Mouse (Mus musculus) heart, postnatal 36 days (tissue): ENCODE measurements at regions not wholly inside any gene's neighbourhood (a gene's known extent, or its start where the extent isn't known, plus 50 kb on each side); places are given as distances from the start of the nearest gene placed in this dataset.

Experiments used
- DNase-seq, 2 experiments: peaks; one replicate each; pipeline ENCODE4 v3.0.0; 2021 to 2022
- intact Hi-C: fragments of 180-260 bp; cut with DNase I; formaldehyde crosslinking; loops from one replicate; pipeline ENCODE4 v1.15.1; 2025

DNA sequence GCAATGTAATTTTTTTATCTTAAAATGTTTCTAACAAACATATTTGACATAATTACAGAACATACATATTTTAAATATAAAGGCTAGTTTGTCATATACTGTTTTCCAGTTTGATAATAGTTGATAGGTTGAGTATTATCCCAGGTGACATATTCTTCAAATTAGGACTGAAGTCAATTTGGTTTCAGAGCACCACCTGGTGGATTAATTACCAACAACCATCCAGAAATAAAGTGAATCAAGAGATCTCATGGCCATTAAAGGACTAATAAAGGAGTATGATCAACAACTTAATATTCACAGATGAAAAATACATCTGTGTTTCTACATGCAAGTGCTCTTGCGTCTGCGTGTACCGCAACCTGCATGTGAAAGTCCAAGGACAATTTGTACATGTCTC is 50.3 kb upstream of the Nmu start:
- intact Hi-C loops = loop anchor here (2.0 to 10.0 kb wide), 3 partner anchors 292 to 551 kb away; no protein-coding TSS in a partner anchor
- no peak for DNase-seq

DNA sequence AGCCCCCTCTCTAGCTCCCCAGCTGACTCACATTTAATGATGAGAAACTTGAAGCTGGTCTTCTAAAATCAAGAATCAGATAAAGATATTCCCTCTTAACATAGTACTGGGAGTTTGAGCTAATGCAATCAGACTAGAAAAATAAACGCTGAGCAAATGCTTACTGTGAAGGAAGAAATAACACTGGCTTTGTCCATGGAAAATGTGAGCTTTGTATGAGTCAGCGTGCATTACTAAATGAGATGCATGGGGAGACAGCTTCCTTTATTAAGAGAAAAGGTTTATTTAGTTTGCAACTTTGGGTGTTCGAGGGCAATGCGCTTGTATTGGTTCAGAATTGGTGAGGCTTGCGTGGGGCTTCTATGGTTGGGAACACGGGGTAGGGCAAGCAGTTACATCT is 52.7 kb upstream of the Nmu start:
- no peak for DNase-seq
- intact Hi-C loops = loop anchor here (10.0 kb wide), 1 partner anchor 391 kb away; no protein-coding TSS in a partner anchor

DNA sequence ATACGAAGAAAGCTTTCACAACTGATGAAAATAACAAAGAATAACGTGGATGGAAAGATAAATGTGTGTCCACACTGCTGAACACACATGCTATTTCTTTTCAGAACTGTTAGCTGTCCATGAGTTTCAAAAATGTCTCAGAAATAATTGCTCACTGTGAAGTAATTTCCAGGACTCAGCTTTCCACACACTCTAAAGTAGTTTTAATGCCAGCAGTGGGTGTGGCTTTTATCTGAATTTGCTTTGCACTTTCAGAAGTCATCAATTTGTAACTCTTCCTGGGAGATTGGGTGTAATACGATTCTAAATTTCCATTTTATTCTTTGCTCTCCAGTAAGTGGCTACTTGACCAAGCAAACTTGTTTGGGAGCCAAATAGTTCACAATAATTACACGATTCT is 53.5 kb upstream of the Nmu start:
- intact Hi-C loops = loop anchor here (10.0 kb wide), 1 partner anchor 392 kb away; no protein-coding TSS in a partner anchor
- no peak for DNase-seq

DNA sequence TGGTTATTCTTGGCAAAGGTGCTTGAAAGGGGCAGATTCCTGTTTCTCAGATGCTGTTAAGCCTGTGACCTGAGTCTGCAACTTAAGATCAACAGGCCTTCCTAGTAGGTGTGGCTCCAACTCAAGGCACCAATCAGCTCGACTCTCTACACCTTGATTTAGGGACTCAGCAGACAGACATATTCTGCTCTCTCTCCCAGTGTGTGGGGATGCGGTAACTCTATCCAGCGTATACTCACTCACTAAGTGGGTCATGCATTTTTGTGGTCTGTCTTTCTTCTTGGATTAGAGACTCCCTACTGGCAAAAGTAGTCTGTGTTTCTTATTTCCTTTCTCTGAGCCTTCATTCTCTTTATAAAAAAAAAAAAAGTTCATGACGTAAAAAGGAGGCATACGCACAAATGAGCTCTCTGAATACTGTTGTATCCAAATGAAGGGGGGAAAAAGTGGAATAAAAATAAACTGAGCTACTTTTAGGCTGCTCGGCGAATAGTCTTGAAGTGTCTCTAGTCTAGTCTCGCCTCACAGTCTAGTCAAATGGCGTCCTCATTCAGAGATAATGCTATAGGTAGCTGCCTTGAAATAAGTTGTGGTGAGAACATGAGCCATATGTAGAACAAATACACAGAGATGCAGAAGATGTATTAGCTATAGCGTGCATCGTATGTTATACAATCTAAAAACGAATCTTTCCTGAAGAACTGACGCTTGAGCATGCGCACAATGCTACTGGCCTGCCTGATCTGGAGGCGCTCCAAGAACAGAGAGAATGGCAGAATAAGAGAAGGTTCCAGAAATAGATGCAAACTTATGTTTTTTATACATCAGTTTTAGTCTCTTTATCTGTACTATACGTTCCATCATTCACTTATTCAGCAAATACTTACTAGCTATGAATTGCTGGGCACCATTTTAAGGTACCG is 55.6 kb upstream of the Nmu start:
- DNase-seq = no peak
- intact Hi-C loops = loop anchor here (10.0 kb wide), 1 partner anchor 394 kb away; no protein-coding TSS in a partner anchor

DNA sequence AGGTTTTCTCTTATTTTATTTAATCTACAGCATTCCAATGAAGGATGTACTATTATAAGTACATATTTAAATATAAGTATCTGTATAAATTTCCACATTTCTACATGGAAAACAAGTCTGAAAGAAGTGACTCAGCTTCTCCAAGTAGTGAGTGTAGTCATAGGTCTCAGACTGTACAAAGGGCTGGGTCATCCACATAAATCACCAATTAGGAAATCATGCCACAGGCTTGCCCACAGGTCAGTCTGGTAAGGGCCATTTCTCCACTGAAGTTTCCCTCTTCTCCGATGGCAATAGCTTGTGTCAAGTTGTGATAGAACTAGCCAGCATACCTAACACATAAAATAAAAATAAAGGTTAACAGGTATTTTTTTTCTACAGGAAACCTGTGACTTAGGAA is 56.3 kb upstream of the Nmu start:
- no peak for DNase-seq

DNA sequence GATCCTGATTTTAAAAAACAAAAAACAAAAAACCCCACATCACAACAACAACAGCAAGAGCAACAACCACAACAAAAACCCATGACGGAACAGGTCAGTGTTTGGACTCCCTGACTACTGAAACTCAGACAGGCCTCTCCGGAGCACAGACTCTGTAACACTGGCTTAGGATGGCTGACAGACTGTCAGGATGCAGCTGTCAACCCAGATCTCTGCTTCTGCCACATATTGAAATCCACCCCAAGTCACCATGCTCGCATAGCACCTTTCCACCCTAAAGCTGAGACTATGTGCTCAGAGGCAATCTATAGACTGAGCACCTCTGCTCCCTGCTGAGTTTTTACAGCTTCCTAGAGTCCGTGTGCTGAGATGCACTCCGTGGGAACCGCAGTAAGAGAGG is 57.0 kb upstream of the Nmu start:
- intact Hi-C loops = no loop called here
- DNase-seq = no peak

More for the DNA sequence above, 56.3 kb upstream of the Nmu start:
- intact Hi-C loops = loop anchor here (10.0 kb wide), 1 partner anchor 395 kb away; no protein-coding TSS in a partner anchor

DNA sequence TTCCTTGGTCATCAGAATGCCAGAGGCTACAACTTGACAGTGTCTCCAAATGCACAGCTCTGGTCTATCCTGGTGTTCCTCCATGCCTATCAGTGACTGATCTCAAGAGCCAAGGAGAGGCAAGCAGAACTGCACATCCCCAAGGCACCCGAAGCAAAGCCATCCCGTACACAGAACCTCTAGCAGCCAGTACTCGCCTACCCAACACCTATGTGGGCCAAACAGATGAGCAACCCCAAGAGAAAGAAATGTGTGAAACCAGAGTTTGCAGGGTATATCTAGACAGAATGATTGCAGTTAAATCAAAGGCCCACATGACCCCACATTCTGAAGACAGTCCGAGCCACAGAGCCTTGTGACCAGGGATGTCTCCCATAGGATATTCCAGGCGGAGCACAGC is 60.0 kb upstream of the Nmu start:
- DNase-seq = no peak
- intact Hi-C loops = no loop called here

DNA sequence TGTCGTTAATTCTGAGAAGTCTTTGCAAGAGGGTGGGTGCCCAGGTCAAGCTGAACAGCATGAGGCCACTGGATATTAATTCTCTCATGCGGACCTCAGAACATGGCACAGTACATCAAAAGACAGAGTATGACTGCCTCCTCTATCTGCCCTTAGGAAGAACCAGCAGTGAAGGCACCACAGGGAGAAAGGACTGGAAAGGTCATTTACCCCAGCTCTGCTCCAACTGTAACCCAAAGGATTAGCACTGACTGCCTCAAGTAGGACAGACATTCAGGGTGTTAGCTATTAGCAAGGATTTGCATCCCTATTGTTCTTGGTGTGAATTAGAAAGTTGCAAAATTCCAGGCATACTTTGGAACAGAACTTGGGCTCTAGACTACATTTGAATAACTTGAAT is 58.2 kb upstream of the Gm7271 start:
- DNase-seq = no peak
- intact Hi-C loops = no loop called here

DNA sequence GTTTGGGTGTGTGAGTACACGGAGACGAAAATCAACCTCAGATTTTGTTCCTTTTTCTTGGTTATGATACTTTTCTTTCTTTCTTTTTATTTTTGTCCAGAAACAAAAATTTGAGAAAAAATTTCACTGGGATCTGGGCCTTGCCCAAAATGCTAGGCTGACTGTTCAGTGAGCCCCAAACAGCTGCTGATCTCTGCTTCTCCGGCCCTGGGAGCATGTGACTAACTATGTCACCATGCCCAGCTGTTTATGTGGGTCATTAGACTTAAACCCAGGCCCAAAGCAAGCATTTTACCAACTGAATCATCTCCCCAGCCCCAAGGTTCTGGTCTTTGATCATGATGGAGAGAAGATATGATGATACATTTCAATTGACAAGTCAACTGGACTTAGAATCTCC is 56.3 kb upstream of the Gm7271 start:
- intact Hi-C loops = no loop called here
- DNase-seq = no peak

DNA sequence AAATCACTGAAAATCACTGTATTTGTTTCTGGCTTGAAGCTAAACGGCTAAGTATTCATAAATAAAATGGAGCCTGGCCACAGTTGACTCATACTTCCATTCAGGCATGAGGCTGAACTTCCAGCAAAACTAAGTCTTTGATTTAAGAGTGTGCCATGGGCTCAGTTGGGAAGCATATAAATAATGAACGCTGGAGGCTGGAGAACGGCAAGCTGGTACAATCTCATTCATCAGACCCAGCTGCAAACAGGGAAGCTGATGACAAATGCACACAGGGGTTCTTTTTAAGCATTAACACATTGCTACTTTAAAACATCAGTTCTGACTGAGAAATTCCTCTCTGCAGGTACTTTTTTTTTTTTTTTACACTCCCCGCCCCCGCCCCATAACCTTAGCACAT is 54.4 kb upstream of the Gm7271 start:
- DNase-seq = no peak
- intact Hi-C loops = no loop called here

DNA sequence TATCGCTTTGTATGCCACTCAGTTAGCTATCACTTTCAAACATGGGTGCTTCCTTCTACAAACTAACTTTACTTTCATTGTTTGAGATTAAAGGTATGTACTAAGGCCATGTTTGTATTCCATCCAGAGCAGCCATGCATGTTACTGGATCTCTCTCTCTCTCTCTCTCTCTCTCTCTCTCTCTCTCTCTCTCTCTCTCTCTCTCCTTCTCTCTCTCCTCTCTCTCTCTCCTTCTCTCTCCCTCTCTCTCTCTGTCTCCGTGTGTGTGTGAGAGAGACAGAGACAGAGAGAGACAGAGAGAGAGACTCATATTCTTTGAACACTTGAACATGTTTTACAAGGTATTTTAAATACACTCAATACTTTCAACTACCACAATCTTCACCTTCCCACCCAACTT is 50.2 kb upstream of the Gm7271 start:
- DNase-seq = no peak
- intact Hi-C loops = no loop called here
